Mouse (Mus musculus) thymus, postnatal 14 days (tissue): Measurements from ENCODE around the gene Rem2.

Source experiments
- DNase-seq: peaks from one replicate; pipeline ENCODE4 v3.0.0; 2021

Gene Rem2

DNA sequence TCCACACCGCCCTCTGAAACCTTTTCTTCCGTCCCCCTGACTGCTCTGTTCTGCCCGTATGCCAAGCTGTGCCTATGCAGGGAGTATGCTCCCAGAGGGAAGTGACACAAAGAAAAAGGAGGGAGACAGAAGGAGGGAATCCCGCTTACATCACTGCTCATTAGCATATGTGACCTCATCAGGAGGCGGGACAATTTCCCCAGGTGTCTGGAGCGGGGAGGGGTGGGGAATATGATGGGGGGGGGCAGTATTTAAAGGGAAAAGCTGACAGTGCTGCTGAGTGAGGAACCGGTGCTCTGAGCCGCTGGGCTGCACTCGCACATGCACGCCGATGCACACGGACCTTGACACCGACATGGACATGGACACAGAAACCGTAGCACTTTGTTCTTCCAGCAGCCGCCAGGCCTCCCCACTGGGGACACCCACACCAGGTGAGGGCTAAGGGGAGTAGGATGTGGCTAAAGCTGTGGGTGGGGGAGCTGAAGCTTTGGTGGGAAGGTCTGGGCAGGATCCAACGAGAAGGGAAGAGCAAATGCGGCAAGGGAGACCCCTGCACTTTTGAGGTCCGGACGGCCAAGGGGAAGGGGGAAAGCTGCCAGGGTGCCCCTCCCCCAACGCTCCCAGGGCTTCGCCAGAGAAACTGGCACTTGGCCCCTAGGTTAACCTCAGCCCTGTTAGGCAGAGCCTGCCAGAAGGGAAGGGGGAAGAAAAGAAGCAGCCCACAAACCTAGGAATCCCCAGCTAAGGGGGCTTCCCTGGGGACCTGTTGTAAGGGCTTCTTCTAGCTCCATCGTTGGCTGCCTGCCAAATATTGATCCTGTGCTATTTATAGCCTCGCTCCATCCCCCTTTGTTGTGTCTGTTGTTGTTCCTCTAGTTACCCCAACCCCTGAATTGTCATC is at the start of gene Rem2:
Gene Rem2 (plus strand): TSS at position 160 of the 904 bp plus-strand sequence.
- DNase-seq, result no peak

DNA sequence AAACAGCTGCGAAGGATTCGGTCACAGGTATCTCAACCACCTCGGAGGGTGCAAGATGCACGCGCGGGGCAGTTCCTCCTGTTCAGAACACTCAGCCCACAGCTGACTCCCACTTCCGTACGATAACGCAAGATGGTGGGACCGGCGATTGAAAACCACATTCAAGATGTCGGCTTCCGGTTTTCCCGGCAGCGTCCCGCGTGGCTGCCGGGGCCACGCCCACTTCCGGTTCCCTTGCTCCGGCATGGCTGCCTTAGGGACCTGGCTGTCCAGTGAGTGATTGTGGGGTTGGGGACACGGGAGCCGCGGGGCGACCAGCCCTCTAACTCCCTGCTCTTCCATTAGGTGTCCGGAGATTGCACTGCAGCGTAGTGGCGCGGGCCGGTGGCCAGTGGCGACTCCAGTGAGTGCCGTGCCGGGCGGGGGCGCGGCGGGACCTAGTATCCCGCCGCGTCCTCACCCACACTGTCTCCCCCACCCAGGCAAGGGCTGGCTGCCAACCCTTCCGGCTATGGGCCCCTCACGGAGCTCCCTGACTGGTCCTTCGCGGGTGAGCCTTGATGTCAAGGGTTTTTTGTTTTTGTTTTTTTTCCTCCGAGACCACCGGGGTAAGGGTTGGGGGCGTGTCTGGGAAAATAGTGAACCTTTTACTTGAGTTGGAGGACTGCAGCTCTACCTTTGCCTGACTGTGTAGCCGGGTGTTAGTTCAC is 49.1 kb upstream of the Rem2 start, which contains the start of gene Mrpl52:
Gene Mrpl52 (plus strand): TSS at position 221 of the 710 bp plus-strand sequence.
- peak; percentile 91 for DNase-seq

- DNase-seq, result no peak
Observed at GRCm38 (mm10) chr14:54427696-54428095, 48.2 kb upstream of the Rem2 start.

- no peak for DNase-seq
Observed at GRCm38 (mm10) chr14:54428421-54428820, 47.5 kb upstream of the Rem2 start.

DNA sequence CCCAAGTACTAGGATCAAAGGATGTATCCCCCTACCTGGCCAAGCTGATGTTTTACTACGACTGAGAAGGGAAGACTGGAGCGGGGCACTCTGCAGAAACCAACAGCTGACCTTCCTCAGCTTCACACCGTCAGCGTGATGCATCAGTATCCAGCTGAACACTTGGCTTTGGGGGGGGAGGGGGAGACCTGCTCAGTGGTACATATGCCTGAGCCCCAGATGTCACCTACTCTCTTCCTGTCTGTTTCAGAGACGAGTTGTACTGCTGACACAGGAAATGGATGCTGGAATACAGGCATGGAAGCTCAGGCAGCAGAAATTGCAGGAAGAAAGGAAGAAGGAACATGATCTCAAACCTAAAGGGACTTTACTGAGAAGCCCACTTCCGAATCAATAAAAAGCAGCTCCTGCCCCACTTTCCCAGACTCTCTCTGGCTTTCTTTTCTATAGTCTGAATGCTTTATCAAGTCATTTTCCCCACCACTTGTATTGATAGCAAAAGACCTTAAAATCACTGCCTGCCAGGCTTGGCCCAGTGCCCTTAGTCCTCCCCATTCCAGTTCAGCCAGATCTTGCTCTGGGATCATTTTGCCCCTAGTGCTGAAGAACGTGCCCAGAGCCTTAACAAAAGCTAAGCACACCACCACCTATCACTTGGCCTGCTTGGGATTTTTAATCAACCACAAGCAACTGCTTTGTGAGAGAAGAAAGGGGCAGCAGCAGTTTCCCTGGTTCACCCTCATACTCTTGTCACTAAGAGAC is 46.4 kb upstream of the Rem2 start:
- DNase-seq, result peak; percentile 56

DNA sequence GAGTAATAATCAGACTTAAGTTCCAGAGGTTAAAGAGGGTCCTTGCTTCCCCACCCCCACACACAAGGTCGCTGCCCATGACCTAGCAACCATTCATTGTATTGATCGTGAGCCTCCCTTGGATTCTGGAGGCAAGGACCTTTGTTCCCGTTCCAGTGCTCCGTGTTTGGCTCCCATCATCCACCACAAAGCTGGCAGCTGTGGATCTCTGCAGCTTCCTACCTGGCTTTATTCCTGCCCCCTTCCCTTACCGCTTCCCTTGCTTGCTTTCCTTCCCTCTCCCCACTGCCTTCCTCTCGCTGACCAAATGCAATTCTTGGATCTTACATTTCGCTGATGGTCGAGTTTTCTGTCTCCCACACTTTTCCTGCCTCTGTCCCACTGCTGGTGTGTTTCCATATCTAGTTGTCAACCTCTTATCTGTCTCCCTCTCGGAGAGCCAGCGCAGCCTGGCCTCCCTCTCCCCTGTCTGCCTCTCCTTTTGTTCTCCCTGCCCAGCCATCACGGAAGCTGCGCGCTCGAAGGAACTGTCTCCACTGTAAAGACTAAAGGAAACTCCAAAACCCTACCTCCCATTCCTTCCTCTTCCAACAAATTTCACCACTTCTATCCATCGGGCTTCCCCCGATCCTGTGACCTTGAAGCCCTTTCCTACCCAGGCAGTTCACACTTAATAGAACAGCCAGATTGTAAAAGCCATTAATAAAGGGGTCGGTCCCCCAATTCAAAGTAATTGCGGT is 45.3 kb upstream of the Rem2 start:
- DNase-seq, result no peak

GRCm38 (mm10) chr14:54431334-54432077 is 44.4 kb upstream of the Rem2 start, which contains the start of gene Mmp14:
TSS of gene Mmp14 (plus strand) at chr14:54431612.
- peak; percentile 56 for DNase-seq

GRCm38 (mm10) chr14:54432078-54432836 is 43.6 kb upstream of the Rem2 start:
- DNase-seq, result peak; percentile 52

DNA sequence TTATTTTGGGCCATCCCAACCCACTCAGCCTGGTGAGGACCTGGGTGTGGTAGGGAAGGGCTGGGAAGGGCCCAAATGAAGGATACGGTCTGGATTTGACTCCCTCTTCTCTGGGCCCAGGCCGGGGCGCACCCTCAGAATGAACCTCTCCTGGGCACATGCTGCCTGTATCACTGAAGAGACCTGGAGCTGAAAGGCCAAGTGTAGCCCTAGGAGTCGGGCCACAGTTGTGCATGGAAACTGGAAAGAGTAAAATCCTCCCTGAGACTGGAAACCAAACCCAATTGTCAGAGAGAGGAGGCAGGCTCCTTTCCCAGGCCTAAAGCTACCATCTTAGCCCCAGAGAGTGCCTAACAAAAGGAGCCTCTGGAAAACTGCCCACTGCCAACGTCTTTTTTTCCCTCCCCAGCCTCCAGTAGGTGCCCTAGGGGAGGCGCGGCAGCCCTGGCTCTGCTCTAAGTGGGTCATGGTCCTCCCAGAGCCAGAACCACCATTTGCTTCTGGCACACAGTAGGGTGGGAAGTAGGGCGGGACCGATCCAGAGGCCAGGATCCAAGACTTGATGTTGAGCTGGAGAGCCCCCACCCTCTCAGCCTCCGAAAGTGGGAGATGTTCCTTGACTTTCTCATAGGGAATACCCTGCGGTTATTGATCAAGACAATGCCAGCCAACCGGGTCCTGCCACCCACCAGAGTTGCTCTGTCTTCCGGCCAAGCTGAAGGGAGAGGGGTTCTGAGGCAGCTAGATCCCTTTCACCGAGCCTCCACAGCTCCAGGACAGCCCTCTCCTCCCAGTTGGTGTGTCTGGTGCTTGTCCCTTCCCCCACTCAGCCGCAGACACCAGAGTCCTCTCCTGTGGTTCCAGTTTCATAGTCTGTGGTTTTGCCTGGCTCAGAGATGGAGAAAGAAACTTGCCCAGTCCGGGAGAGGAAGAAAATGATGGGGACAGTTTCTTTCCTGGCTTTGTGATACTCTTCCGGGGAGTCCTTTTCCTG is 42.8 kb upstream of the Rem2 start:
- no peak for DNase-seq

DNA sequence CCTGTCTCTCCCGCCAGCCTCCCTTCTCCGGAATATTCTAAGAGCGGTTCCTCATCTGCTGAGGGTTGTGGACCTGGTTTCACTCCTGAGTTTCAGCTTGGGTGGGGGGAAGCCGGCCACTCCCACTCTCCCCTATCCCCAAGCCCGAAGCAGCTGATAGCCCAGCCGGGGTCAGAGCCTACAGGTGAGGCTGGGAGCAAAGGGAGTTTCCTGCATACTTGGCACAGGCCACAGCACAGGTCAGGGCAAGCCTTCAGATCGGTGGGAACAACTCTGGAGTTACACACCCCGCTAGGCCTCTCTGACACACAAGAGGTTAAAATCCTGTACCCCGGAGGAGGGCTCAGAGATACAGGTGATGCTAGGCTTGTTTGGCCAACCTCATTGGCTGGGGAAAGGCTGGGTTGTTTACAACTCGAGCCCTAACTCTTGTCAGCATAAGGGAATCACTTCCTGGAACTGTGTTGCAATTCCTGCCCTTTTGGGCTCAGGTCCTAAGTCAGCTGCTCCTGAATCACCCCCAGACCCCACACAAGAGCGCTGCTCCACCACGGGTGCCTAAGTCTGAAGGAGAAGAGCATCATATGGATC is 41.9 kb upstream of the Rem2 start:
- no peak for DNase-seq

DNA sequence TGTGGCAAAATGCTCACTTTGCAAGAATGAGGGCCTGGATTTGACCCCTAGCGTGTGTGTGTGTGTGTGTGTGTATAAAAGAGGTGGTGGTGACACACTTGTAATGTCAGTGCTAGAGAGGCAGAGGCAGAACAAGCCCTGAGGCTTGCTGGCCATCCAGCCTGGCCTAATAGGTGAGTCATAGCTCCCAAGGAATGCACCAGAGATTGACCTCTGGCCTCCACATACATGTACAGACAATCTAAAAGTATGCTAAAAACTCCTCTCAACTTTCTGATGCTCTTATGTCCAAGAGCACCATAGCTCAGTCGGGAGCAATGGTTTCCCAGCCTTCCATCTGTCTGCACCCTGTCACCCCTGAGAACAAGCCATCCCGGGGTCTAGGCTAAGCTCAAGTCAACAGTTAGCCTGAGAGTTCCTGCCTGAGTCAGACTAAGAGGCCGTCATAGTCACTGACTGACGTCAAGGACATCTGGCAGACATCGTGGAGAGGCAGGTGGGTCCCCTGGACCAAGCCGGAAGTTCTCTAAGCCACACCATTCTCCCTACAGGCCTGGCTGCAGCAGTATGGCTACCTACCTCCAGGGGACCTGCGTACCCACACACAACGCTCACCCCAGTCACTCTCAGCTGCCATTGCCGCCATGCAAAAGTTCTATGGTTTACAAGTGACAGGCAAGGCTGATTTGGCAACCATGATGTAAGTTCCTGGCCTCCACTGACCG is 40.5 kb upstream of the Rem2 start:
- DNase-seq, result no peak

DNA sequence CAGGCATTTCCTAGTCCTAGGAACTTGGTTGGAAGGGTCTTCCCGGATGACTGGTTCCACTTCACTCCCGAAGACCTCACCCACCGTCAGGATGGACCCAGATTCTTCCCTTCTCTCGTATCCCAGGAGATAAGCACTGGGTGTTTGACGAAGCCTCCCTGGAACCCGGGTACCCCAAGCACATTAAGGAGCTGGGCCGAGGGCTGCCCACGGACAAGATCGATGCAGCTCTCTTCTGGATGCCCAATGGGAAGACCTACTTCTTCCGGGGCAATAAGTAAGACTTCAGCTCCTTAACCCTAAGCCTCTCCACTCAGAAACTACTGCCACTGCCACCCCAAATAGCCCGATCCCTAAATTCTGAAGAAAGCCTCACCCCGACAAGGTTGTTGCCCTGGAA is 36.7 kb upstream of the Rem2 start:
- DNase-seq, result no peak

DNA sequence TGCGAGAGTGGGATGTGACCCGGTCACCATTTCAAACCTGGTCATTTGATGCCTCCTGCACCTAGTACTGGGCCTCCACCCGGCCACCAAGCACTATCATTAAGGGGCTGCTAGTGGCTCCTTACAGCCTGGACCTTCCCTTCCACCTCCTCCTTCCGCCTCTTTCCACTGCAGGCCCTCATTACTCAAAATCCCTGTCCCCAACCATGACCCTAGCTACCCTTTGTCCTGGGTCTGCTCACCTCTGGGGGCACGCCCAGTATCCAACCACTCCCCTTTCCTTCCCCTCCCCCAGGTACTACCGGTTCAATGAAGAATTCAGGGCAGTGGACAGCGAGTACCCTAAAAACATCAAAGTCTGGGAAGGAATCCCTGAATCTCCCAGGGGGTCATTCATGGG is 36.3 kb upstream of the Rem2 start:
- no peak for DNase-seq

DNA sequence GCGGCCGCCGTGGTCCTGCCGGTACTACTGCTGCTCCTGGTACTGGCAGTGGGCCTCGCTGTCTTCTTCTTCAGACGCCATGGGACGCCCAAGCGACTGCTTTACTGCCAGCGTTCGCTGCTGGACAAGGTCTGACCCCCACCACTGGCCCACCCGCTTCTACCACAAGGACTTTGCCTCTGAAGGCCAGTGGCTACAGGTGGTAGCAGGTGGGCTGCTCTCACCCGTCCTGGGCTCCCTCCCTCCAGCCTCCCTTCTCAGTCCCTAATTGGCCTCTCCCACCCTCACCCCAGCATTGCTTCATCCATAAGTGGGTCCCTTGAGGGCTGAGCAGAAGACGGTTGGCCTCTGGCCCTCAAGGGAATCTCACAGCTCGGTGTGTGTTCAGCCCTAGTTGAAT is 35.4 kb upstream of the Rem2 start:
- DNase-seq, result no peak

- no peak for DNase-seq
Observed at GRCm38 (mm10) chr14:54441365-54441764, 34.5 kb upstream of the Rem2 start.

- DNase-seq, result no peak
Observed at GRCm38 (mm10) chr14:54442548-54442947, 33.4 kb upstream of the Rem2 start.

DNA sequence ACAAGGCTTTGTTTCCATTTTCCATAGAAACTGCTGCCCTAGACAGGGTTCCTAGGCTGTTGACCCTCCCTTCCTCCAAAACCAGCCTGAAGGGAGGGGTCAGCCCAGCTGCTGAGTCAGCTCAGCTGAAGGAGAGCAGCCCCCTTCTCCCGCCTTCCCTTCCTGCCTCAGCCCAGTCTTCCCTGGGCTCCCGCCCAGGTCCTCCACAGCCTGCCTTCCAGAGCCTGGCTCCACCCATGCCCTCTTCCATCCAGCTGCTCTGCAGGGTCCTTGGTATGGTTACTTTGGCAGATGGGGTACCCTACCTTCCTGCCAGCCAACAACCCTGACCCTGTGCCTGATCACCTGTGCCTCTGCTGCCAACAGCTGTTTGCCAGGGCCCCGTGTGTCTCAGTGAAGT is 32.7 kb upstream of the Rem2 start:
- DNase-seq, result no peak
